Mouse (Mus musculus) limb, embryonic 12.5 days (tissue): Measurements from ENCODE around the gene Tcf12. TPM values are rescaled to one million over a fixed set of nuclear protein-coding genes. Genes with fewer than 3 reads are reported as not detected.
A peak's percentile ranks its signal among the peaks of the same experiment; 100 is the strongest.

ENCODE experiments used
- ATAC-seq: fragments of 200-750 bp; cut with Nextera tagmentation; 2 replicates; pipeline ENCODE4 v1.8.0; 2017; ENCODE audit warnings: low read depth, moderate TSS enrichment; ENCODE audit not compliant: insufficient number of reproducible peaks, insufficient read depth, low FRiP score, low TSS enrichment
- H3K27ac ChIP-seq: fragments of 300-500 bp; sonication (generic); 2 replicates; pipeline ENCODE4 v1.5.1; 2016; ENCODE audit warnings: mild to moderate bottlenecking, moderate library complexity
- H3K27me3 ChIP-seq: fragments of 300-500 bp; sonication (generic); 2 replicates; pipeline ENCODE4 v1.6.1; 2016; ENCODE audit warnings: mild to moderate bottlenecking, moderate library complexity
- H3K36me3 ChIP-seq: fragments of 300-500 bp; sonication (generic); 2 replicates; pipeline ENCODE4 v1.6.1; 2016; ENCODE audit warnings: mild to moderate bottlenecking, moderate library complexity
- H3K4me1 ChIP-seq: fragments of 300-500 bp; sonication (generic); replicated peaks from 2 replicates; pipeline ENCODE4 v1.6.1; 2016
- H3K4me2 ChIP-seq: fragments of 300-500 bp; sonication (generic); 2 replicates; pipeline ENCODE4 v1.6.1; 2016; ENCODE audit warnings: mild to moderate bottlenecking, moderate library complexity
- H3K4me3 ChIP-seq: fragments of 300-500 bp; sonication (generic); replicated peaks from 2 replicates; pipeline ENCODE4 v1.5.1; 2016; ENCODE audit warnings: mild to moderate bottlenecking
- H3K9ac ChIP-seq: fragments of 300-500 bp; sonication (generic); replicated peaks from 2 replicates; pipeline ENCODE4 v1.6.1; 2016; ENCODE audit warnings: mild to moderate bottlenecking, moderate library complexity
- H3K9me3 ChIP-seq: fragments of 300-500 bp; sonication (generic); 2 replicates; pipeline ENCODE4 v1.6.1; 2016; ENCODE audit warnings: mild to moderate bottlenecking, moderate library complexity
- WGBS: fragments of 180-500 bp; shearing (Covaris S2); methylation state at CpG from one replicate; pipeline ENCODE4 v1.1.7; 2016; 5-methylcytosine and 5-hydroxymethylcytosine counted together
- polyA plus RNA-seq: library from polyadenylated mRNA; unstranded; fragments of >200 nt; fragmentation: Nextera tagmentation; extraction: Ambion mirVana; gene quantifications from 2 replicates; pipeline ENCODE4 v1.2.1, GENCODE M21; 2016

Gene Tcf12
- polyA plus RNA-seq, 1 experiment from 2014 or later: 142 TPM

DNA sequence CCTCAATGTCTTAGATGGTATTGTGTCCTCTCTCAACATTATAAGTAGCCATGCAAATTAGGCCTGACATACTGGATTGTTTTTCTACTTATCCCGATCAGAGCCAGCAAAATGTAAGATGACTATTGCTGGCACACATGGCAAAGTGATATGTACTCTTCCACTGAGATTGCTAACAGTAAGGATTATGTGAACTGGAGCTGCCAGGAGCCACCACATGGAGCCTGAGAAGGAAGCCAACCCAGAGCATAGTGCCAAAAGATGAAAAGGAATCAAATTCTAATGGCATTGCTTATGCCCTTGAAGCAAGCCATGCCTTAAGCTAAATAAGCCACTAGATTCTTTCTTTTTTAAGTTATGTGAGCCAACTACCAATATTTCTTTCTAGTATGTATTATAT, 13.8 kb upstream of the Tcf12 start:
- H3K27ac ChIP-seq: no peak overlapping the region
- H3K4me2 ChIP-seq: no peak overlapping the region
- no peak overlapping the region for H3K9ac ChIP-seq
- no peak for ATAC-seq
- WGBS: 90% methylated on average over 1 of the region's 1 CpGs
- no peaks in the 10 kb centered on the region for H3K36me3 ChIP-seq
- H3K9me3 ChIP-seq: no peaks in the 10 kb centered on the region
- no peak overlapping the region for H3K4me3 ChIP-seq
- 0 out of 2 replicates have a peak, but pooled peaks cover 6% of the 10 kb centered on the region for H3K4me1 ChIP-seq
- H3K27me3 ChIP-seq: no peaks in the 10 kb centered on the region

DNA sequence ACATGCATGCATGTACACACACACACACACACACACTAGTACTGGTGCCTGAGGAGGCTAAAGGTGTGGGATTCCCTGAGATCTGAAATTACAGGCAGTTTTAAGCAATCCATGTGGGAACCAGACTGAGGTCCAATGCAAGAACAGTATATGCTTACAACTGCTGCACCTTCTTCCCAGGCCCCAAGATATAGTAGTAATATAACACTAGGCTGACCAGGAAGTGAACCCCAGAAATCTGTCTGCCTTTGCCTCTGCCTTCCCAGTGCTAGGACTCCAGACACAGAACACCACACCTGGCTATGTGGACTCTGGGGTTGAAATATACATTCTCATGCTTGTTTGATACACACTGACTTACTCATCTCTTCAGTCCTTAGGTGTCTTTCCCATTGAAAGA, 6.8 kb upstream of the Tcf12 start:
- Histone ChIP-seq H3K9ac (no peak overlapping the region), H3K27ac (no peak overlapping the region), H3K4me2 (no peak overlapping the region), H3K36me3 (no peaks in the 10 kb centered on the region), H3K4me3 (no peak overlapping the region), H3K9me3 (no peaks in the 10 kb centered on the region), H3K27me3 (no peaks in the 10 kb centered on the region), H3K4me1 (no peaks in the 10 kb centered on the region)
- no peak for ATAC-seq

DNA sequence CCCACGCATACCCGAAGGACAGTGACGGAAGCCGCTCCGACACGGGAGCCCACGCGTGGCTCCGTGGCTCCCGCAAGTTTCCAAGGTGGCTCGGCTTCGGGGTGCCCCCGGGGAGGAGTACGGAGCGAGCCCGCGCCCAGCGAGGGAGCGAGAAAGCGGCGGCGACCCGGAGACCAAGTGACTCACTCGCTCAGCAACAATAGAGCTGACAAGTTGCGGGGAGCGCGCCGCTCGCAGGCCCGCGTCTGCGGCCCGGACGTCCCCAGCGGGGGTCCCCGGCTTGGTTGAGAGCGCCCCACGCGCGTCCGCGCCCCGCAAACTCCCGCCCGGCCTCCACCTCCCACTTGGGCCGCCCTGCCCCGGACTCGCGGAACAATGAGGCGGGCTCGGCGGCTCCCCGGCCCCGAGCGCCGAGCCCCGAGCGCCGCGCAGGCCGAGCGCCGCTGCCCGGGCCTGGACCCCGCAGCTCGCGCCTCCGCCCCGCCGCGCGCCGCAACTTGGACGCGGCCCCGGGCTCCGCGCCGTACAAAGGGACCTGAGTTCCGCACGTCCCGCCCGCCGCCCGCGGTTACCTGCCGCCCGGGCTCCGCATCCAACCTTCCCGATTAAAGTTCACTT, 558 bp downstream of the Tcf12 start:
- Histone ChIP-seq H3K4me1 (peaks cover 15% of the 10 kb centered on the region), H3K4me2 (peak overlapping the region; percentile 70), H3K27me3 (no peaks in the 10 kb centered on the region), H3K4me3 (peak overlapping the region; percentile 95), H3K36me3 (peaks cover 15% of the 10 kb centered on the region; the same call in 1 of the 2 replicates), H3K27ac (peak overlapping the region; percentile 98), H3K9ac (peak overlapping the region; percentile 100), H3K9me3 (no peaks in the 10 kb centered on the region)
- ATAC-seq: peak; percentile 67; the same call in 1 of the 2 replicates
- WGBS: under 1% methylated on average over 84 of the region's 90 CpGs

DNA sequence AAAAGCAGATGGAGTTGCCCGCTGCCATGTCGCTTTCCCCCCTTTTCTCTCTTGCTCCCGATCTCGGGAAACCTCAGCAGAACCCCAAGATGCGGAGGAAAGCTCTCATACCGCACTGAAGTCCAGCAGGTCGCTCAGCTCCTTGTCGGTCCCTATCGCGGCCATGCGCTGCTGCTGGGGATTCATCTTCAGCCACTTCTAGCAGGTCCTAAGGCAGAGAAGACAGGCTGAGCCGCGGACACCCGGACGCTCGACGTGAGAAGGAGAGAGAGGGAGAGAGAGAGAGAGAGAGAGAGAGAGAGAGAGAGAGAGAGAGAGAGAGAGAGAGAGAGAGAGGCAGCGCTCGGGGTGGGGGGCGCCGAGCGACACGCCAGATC, 1.1 kb downstream of the Tcf12 start:
- WGBS: under 1% methylated on average over 22 of the region's 23 CpGs
- no peaks in the 10 kb centered on the region for H3K9me3 ChIP-seq
- no peaks in the 10 kb centered on the region for H3K27me3 ChIP-seq
- peak overlapping the region; percentile 95 for H3K4me3 ChIP-seq
- H3K4me2 ChIP-seq: peak overlapping the region; percentile 70
- peaks cover 15% of the 10 kb centered on the region; the same call in 1 of the 2 replicates for H3K36me3 ChIP-seq
- H3K4me1 ChIP-seq: peaks cover 15% of the 10 kb centered on the region
- peak overlapping the region; percentile 100 for H3K9ac ChIP-seq
- ATAC-seq: 0 out of 2 replicates have a peak, but pooled peaks have one; percentile 16
- peak overlapping the region; percentile 98 for H3K27ac ChIP-seq

DNA sequence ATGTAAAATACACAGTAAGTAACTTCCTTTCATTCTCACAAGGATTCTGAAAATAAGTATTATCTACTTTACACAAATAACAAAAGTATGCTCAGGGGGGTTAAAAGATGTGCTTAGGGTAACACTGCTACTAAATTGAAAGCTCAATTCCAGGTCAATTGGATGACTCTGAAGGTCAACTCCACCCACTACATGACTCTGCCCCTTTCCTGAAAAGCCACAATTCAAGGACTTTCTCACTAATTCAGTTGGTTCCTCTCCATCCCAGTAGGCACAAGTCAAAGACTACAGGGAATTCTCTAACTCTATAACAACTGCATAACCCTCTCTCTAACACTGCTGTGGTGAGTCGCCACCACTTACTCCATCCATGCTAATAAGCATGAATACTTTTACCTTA, 8.2 kb downstream of the Tcf12 start:
- Histone ChIP-seq H3K36me3 (peaks cover 37% of the 10 kb centered on the region), H3K27me3 (no peaks in the 10 kb centered on the region), H3K9me3 (no peaks in the 10 kb centered on the region), H3K4me2 (no peak overlapping the region), H3K27ac (no peak overlapping the region), H3K4me3 (no peak overlapping the region), H3K4me1 (peaks cover 9% of the 10 kb centered on the region; the same call in 1 of the 2 replicates), H3K9ac (no peak overlapping the region)
- WGBS: 98% methylated on average over 1 of the region's 1 CpGs
- no peak for ATAC-seq

DNA sequence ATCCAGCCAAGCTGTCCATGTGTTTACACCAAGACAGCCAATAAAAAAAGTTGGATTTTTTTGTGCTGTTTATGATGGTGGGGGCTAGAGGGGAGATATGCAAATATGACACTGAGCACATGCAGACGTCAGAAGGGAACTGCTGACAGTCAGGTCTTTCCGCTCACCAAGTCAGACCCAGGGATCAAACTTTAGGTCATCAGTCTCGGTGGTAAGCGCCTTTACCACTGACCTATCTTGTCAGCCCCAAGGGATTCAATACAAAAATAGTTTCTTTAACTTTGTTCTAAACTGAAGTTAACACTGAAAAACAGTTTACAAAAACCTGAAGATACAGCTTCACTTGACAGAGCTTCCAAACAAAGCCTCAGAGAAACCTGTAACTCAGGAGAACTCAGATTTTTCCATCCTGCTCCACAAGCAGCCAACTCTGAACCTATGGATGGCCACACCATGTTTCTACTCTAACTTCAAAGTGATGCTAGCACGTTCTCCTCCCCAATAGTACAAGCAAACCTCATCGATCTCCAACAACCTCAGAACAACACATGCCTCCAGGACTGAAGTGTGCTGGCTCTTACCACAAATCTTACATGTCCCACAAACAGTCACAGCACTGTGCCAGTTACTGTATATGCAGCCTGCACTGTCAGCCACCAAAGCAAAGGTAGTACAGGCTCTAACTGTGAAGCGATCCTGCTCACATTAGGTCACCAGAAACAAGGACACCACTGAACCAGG, 11.6 kb downstream of the Tcf12 start:
- Histone ChIP-seq H3K27me3 (no peaks in the 10 kb centered on the region), H3K27ac (no peak overlapping the region), H3K9me3 (no peaks in the 10 kb centered on the region), H3K9ac (no peak overlapping the region), H3K4me3 (no peak overlapping the region), H3K4me2 (no peak overlapping the region), H3K4me1 (peaks cover 4% of the 10 kb centered on the region; the same call in 1 of the 2 replicates), H3K36me3 (peaks cover 36% of the 10 kb centered on the region)
- 82% methylated on average over 7 of the region's 7 CpGs for WGBS
- ATAC-seq: no peak

DNA sequence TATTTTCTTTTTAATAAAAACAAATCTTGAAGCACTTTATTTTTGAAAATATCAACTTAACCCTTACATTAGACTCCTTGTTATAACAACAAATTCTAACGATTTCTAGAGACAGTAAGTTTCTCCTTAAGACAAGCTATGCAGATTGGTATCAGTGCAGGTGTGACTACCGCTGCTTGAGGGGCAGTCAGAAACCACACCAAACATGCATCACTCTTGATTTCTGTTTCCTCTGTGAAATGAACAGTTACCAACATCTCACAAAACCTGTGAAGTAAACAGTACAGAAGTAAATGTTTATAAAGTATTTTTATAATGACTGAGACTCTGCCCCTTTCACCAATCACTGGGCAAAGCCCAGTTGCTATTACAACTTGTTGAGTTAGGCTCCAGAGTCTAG, 13.6 kb downstream of the Tcf12 start:
- H3K9me3 ChIP-seq: no peaks in the 10 kb centered on the region
- peaks cover 30% of the 10 kb centered on the region for H3K36me3 ChIP-seq
- no peaks in the 10 kb centered on the region; the same call in 1 of the 2 replicates for H3K4me1 ChIP-seq
- 92% methylated on average over 2 of the region's 2 CpGs for WGBS
- H3K27ac ChIP-seq: no peak overlapping the region
- no peak overlapping the region for H3K9ac ChIP-seq
- no peaks in the 10 kb centered on the region for H3K27me3 ChIP-seq
- no peak overlapping the region for H3K4me2 ChIP-seq
- no peak overlapping the region for H3K4me3 ChIP-seq
- ATAC-seq: no peak

DNA sequence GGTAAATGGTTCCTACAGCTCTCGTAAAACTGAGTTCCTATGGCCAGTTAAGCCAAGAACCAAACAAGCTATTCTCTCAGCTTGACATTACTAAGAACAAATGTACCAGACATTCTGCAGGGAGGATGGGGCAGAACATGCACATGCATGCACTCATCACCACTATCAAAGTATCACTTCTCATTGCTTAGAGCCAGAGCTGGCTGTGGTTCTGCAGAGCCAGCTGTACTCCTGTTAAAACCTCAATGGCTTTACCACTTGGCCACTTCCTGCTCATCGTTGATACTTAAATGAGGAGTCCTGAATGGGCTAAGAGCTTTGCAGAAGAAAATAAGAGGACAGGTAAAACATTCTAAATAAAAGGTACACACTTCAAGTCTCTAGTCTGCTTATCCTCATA, 14.6 kb downstream of the Tcf12 start:
- Histone ChIP-seq H3K4me1 (no peaks in the 10 kb centered on the region; the same call in 1 of the 2 replicates), H3K27ac (no peak overlapping the region), H3K4me3 (no peak overlapping the region), H3K4me2 (no peak overlapping the region), H3K27me3 (no peaks in the 10 kb centered on the region), H3K9me3 (no peaks in the 10 kb centered on the region), H3K36me3 (peaks cover 22% of the 10 kb centered on the region; the same call in 1 of the 2 replicates), H3K9ac (no peak overlapping the region)
- 81% methylated on average over 2 of the region's 2 CpGs for WGBS
- no peak for ATAC-seq

DNA sequence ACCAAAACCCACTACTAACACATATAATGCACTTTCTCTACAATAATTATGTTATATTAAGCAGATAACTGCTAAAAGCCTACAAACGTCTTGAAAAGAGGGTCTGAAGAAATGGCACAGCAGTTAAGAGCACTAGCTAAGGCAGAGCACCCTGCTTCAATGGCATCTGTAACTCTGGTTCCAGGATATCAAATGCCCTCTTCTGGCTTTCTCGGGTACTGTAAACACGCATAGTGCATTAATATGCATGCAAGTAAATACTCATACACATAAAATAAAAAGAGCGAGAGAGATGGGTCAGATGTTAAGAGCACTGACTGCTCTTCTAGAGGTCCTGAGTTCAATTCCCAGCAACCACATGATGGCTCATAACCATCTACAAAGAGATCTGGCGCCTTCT, 17.0 kb downstream of the Tcf12 start:
- Histone ChIP-seq H3K9me3 (no peaks in the 10 kb centered on the region), H3K9ac (no peak overlapping the region), H3K27ac (no peak overlapping the region), H3K4me3 (no peak overlapping the region), H3K27me3 (no peaks in the 10 kb centered on the region), H3K4me1 (no peaks in the 10 kb centered on the region; the same call in 1 of the 2 replicates), H3K4me2 (no peak overlapping the region), H3K36me3 (peaks cover 11% of the 10 kb centered on the region; the same call in 1 of the 2 replicates)
- ATAC-seq: no peak
- WGBS: 85% methylated on average over 5 of the region's 5 CpGs

DNA sequence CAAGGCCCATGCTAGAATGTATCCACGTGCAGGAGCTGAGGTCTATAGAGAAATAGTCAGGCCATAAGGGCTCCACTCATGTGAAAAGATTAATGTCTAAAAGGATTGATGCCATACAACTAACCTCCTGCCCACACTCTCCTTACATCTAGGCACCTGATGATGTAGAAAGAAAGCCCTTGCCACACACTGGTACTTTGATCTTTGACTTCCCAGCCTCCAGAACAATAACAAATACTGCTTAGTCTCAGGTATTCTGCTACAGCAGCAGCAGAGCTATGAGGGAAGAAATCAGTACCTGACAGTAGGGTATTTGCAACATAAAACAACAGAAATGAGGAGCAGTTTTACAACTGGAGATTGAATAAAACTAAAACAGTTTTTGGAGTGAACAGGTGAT, 19.5 kb downstream of the Tcf12 start:
- H3K4me2 ChIP-seq: no peak overlapping the region
- ATAC-seq: no peak
- H3K36me3 ChIP-seq: peaks cover 10% of the 10 kb centered on the region; the same call in 1 of the 2 replicates
- no peak overlapping the region for H3K27ac ChIP-seq
- H3K9me3 ChIP-seq: no peaks in the 10 kb centered on the region
- WGBS: 90% methylated on average over 1 of the region's 1 CpGs
- no peak overlapping the region for H3K4me3 ChIP-seq
- H3K27me3 ChIP-seq: no peaks in the 10 kb centered on the region
- H3K9ac ChIP-seq: no peak overlapping the region
- no peaks in the 10 kb centered on the region; the same call in none of the 2 replicates for H3K4me1 ChIP-seq

DNA sequence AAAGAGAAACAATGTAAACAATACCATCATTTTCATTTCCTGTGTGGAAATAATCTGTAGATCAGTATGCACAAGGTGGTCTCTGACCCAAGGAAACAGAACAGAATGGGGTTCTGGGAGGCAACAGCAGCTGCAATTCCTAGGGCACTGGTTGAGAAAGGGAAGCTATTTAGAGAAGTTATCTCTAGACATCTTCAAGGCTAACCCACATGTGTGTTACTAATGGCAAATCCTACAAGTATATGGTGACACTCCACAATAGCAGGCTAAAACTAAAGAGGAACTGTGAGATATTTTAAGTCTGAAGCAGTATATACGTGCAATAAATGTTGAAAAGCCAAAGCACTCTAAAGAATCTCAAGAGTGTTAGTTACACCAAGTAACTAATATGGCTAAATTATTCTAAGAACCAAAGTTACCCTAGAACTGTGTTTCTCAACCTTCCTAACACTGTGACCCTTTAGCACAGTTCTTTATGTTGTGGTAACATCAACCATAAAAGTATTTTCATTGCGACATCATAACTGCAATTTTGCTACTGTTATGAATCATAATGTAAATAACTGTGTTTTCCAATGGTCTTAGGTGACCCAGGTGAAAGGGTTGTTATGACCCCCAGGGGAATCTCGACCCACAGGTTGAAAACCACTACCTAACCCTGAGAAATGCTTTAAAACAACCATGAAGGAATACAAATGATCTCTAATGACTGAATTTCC, 22.6 kb downstream of the Tcf12 start:
- no peak for ATAC-seq
- Histone ChIP-seq H3K27ac (no peak overlapping the region), H3K9ac (no peak overlapping the region), H3K4me1 (peaks cover 9% of the 10 kb centered on the region), H3K4me3 (no peak overlapping the region), H3K9me3 (no peaks in the 10 kb centered on the region), H3K4me2 (no peak overlapping the region), H3K27me3 (no peaks in the 10 kb centered on the region), H3K36me3 (0 out of 2 replicates have a peak, but pooled peaks cover 3% of the 10 kb centered on the region)
- WGBS: 91% methylated on average over 3 of the region's 3 CpGs
